Mouse (Mus musculus) A20 (cell line): ENCODE measurements around the gene Ttll6.
"Not testable (repeated sequence)": the region's sequence is repeated elsewhere in the genome, so short reads cannot be mapped to it uniquely, and the experiment has no call there.

ENCODE experiments used
- DNase-seq: peaks from one replicate; pipeline ENCODE4 v3.0.0-alpha.2; 2011; ENCODE audit warnings: low read depth, low spot score

Gene Ttll6

GRCm38 (mm10) chr11:96133239-96133865 lies at the start of gene Ttll6:
Ttll6 (plus strand) TSS chr11:96133786.
- DNase-seq: peak; percentile 88

- DNase-seq: no peak
Measured at GRCm38 (mm10) chr11:96087981-96088380, 45.6 kb upstream of the Ttll6 start.

GRCm38 (mm10) chr11:96091073-96091472 lies 42.5 kb upstream of the Ttll6 start:
- DNase-seq: peak; percentile 53

- no peak for DNase-seq
Measured at GRCm38 (mm10) chr11:96092674-96093291, 40.8 kb upstream of the Ttll6 start.

DNA sequence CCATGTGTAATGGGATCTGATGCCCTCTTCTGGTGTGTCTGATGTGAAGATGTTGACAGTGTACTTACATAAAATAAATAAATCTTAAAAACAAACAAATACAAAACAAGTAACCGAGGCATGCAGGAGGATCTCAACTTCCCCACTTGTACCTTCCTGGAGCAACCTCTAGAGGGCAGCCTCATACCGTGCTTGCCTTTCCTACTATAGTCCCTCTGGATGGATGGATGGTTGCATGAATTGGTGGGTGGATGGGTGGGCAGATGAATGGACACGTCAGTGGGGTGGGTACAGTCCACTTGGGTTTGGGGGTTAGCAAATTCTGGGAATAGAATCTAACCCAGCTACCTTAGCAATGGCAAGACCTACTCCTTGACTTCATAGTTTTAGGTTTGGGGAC lies 40.2 kb upstream of the Ttll6 start:
- peak; percentile 60 for DNase-seq

DNA sequence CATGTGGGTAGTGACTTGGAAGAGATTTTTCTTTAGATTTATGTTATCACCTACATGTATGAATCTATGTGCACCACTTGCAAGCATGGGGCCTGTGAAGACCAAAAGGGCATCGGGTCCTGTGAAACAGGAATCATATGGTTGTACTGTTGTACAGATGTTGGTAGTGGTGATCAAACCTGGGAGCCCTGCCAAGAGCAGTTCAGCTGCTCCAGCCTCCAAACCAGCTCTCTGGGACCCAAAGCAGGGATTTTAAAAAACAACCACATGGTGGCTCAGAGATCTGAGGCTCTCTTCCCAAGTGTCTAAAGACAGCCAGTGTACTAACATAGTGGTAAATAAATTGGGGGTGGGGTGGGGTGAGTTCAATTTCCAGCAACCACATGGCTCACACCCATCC lies 25.2 kb upstream of the Ttll6 start:
- no peak for DNase-seq

GRCm38 (mm10) chr11:96110950-96111349 lies 22.6 kb upstream of the Ttll6 start:
- DNase-seq: peak; percentile 33

GRCm38 (mm10) chr11:96111751-96112150 lies 21.8 kb upstream of the Ttll6 start, which contains the start of gene Calcoco2:
Calcoco2 (minus strand) TSS chr11:96111964.
- no peak for DNase-seq

DNA sequence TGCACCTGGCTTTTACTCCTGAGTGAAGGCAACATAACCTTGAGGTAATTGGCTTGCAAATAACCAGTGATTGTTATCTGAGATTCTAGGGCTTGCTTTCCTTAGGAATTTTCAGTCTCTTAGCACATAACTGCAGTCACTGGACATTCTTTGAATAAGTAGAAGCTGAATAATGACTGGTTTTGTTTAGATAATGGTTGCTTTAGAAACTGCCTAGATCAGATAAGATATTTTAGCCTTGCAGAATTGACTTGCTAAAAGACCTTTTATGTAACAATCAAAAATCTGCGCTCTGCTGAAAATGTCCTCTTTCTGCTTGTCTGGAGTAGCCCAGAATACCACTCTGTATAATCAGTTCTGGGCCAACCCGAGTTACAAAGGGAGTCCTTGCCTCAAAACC lies 19.5 kb upstream of the Ttll6 start:
- no peak for DNase-seq

DNA sequence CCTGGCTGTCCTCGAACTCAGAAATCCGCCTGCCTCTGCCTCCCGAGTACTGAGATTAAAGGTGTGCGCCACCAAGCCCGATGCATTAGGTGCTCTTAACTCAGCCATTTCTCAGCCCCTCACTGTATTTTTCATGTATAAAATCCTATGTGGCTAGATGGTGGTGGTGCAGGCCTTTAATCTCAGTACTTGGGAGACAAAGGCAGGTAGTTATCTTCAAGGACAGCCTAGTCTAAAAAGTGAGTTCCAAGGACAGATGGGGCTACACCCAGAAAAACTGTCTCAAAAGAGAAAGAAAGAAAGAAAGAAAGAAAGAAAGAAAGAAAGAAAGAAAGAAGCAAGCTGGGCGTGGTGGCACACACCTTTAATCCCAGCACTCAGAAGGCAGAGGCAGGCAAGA lies 18.2 kb upstream of the Ttll6 start:
- no peak for DNase-seq

- DNase-seq: no peak
Measured at GRCm38 (mm10) chr11:96116116-96116515, 17.5 kb upstream of the Ttll6 start.

- DNase-seq: not testable (repeated sequence)
Measured at GRCm38 (mm10) chr11:96116925-96117324, 16.7 kb upstream of the Ttll6 start.

- no peak for DNase-seq
Measured at GRCm38 (mm10) chr11:96119401-96119800, 14.2 kb upstream of the Ttll6 start.

DNA sequence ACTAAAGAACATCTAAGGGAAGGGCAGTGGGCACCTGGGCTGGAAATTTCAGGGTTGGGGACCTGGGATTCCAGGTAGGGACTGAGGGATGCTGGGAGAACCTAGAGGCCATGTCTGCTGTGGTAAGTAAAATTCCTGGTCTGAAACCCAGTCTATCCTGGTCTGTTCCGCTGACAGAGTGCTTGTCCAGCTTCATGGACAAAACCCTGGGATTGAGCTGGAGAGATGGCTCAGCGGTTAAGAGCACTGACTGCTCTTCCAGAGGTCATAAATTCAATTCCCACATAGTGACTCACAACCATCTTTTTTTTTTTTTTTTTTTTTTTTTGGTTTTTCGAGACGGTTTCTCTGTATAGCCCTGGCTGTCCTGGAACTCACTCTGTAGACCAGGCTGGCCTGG lies 10.8 kb upstream of the Ttll6 start:
- not testable (repeated sequence) for DNase-seq

DNA sequence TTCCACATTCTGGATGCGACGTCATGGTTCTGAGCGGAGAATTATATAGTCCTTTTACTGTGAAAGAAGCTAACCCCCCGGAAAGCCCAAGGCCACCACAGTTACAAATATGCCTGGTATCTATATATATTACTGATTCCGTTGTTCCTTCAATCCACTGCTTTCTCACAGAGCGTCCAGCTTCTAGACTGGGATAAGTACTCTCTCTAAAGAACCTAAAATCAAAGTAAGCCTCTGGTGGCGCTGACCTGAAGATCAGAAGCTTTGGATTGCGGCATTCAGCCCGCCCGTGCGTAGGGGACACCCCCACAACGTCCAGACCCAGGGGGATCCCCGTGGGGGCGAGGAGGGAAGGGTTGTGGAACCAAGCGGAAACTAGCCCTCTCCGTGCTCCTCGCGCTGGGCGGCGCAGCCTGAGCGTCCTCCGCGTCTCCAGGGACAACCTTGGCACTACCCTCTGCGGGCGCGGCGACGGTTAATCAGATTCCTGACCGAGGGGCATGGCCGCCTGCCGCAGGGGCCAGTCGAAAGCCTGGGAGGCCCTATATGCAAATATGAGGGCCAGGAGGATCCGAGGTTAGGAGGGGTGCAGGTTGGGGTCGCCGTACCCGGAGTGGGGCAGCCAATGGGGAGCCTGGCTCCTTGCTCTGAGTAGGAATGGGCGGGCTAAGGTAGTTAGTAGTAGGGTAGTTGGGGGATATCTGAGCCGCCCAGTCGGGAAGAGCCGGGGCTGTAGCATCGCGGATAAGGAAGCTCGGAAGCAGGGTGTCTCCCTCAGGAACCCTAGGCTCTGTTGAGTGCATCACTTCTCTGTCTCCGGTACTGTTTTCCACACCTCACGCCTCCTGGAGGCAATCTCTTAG lies 9.3 kb upstream of the Ttll6 start:
- no peak for DNase-seq

DNA sequence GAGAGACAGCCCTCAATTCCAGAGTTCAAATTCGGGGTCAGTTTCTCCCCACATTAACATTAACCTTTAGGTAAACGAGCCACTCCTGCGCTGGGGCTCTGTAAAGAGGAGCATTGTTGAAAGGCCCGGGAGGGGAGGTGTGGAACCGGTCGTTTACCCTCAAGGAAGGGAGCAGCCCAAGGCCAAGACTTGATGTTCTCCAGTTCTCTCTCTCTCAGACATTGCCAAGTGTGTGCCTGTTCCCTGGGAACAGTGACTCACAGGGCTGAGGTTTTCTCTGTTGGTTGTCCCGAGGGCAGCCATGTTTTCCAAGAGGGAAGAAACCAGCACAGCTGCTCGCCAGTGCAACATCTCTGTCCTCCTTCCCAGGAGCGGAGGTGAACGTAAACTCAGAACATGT lies 3.0 kb upstream of the Ttll6 start:
- DNase-seq: no peak

- DNase-seq: no peak
Measured at GRCm38 (mm10) chr11:96135847-96136246, 2.3 kb downstream of the Ttll6 start.

- DNase-seq: no peak
Measured at GRCm38 (mm10) chr11:96140726-96141175, 7.2 kb downstream of the Ttll6 start.

- no peak for DNase-seq
Measured at GRCm38 (mm10) chr11:96143766-96144165, 10.2 kb downstream of the Ttll6 start.

- peak; percentile 56 for DNase-seq
Measured at GRCm38 (mm10) chr11:96145622-96146270, 12.2 kb downstream of the Ttll6 start.

GRCm38 (mm10) chr11:96147471-96147870 lies 13.9 kb downstream of the Ttll6 start:
- DNase-seq: no peak

DNA sequence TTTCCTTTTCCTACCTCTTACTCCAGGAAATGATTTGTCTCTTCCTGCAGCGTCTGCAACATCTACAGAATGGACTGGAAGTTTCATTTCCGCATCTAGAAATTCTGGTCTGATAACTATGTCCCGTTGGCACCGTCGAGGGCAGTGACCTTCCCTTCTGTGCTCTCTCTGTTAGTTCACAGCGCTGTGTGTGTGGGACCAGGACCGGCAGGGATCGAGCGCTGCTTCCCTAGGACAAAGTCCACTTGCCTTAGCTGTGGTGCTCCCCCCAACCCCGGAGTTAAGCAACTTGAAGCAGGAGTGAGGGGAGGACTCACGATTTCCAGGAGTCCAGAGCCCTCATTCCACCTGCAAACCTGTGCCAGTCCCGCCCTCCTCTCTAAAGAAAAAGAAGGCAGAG lies 31.2 kb downstream of the Ttll6 start:
- peak; percentile 10 for DNase-seq
